Mouse (Mus musculus) liver, embryonic 12.5 days (tissue): ENCODE results near the gene Gphn. TPM values are rescaled to one million over a fixed set of nuclear protein-coding genes. Genes with fewer than 3 reads are reported as not detected.
A peak's percentile ranks its signal among the peaks of the same experiment; 100 is the strongest.

Experiments
- ATAC-seq: fragments of 200-750 bp; cut with Nextera tagmentation; 2 replicates; pipeline ENCODE4 v1.8.0; 2017; ENCODE audit warnings: moderate number of reproducible peaks, mild to moderate bottlenecking, moderate library complexity
- H3K27ac ChIP-seq: fragments of 300-500 bp; sonication (generic); 2 replicates; pipeline ENCODE4 v1.5.1; 2016; ENCODE audit warnings: mild to moderate bottlenecking
- H3K27me3 ChIP-seq: fragments of 300-500 bp; sonication (generic); replicated peaks from 2 replicates; pipeline ENCODE4 v1.6.1; 2016; ENCODE audit warnings: mild to moderate bottlenecking, moderate library complexity
- H3K36me3 ChIP-seq: fragments of 300-500 bp; sonication (generic); 2 replicates; pipeline ENCODE4 v1.6.1; 2016; ENCODE audit warnings: mild to moderate bottlenecking, moderate library complexity
- H3K4me1 ChIP-seq: fragments of 300-500 bp; sonication (generic); 2 replicates; pipeline ENCODE4 v1.6.1; 2016
- H3K4me2 ChIP-seq: fragments of 300-500 bp; sonication (generic); 2 replicates; pipeline ENCODE4 v1.6.1; 2016; ENCODE audit warnings: mild to moderate bottlenecking, moderate library complexity
- H3K4me3 ChIP-seq: fragments of 300-500 bp; sonication (generic); 2 replicates; pipeline ENCODE4 v1.5.1; 2016; ENCODE audit warnings: mild to moderate bottlenecking, moderate library complexity
- H3K9ac ChIP-seq: fragments of 300-500 bp; sonication (generic); 2 replicates; pipeline ENCODE4 v1.6.1; 2016; ENCODE audit warnings: mild to moderate bottlenecking, moderate library complexity
- H3K9me3 ChIP-seq: fragments of 300-500 bp; sonication (generic); replicated peaks from 2 replicates; pipeline ENCODE4 v1.6.1; 2016; ENCODE audit warnings: mild to moderate bottlenecking, moderate library complexity
- WGBS: fragments of 180-500 bp; shearing (Covaris S2); methylation state at CpG from one replicate; pipeline ENCODE4 v1.1.7; 2016; ENCODE audit not compliant: insufficient replicate concordance; 5-methylcytosine and 5-hydroxymethylcytosine counted together
- polyA plus RNA-seq: library from polyadenylated mRNA; unstranded; fragments of >200 nt; fragmentation: Nextera tagmentation; extraction: Ambion mirVana; gene quantifications from 2 replicates; pipeline ENCODE4 v1.2.1, GENCODE M21; 2016

The Gphn gene
- polyA plus RNA-seq = 7.0 and 7.2 TPM in 2 replicates

DNA sequence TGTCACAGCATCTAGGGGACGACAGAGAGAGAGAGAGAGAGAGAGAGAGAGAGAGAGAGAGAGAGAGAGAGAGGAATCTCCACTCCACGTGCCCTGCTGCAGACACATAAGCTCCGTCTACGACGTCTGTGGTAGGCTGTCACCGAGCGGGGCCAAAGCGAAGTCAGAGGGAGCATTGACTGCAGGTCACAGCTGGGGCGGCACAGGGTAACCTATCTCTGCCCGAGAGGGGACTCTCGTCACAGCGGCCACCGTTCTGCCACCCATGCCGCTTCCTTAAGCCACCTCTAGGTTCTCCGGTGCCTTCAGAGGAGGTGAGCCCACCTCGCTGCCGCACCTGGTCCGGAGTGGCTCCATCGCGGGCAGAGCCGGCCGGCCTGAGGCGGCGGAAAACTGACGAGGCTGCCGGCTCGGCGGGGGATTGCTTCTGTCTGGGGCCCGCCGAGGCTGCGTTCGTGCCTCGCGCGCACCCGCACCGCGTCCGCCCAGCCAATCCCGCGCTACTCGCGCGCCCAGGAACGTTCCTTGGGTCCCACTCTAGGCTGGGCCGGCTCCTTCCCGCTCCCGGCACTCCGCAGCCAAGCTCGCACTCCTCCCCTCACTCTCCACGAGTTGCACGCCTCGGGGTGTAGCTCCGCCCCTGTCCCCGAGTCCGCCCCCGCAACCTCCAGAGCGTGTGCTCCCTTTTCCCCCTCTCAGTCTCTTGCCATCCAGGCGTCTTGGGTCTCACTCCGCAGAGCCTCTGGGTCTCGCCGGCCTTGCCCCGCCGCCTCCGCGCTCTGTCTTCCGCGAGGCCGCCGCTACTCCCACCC, at the start of gene Gphn:
Gene Gphn, plus strand, starts transcription at position 673 of the 812 bp plus-strand sequence.
- Histone ChIP-seq H3K4me3 (peak within 1 kb of the TSS; percentile 87), H3K36me3 (no peaks in the 10 kb centered on the region), H3K4me2 (peak within 1 kb of the TSS; percentile 95), H3K9ac (peak within 1 kb of the TSS; percentile 89), H3K27me3 (no peaks in the 10 kb centered on the region), H3K27ac (peak within 1 kb of the TSS; percentile 92), H3K4me1 (peaks cover 14% of the 10 kb centered on the region), H3K9me3 (no peaks in the 10 kb centered on the region)
- peak; percentile 94 for ATAC-seq
- under 1% methylated on average over 70 of the region's 70 CpGs for WGBS

DNA sequence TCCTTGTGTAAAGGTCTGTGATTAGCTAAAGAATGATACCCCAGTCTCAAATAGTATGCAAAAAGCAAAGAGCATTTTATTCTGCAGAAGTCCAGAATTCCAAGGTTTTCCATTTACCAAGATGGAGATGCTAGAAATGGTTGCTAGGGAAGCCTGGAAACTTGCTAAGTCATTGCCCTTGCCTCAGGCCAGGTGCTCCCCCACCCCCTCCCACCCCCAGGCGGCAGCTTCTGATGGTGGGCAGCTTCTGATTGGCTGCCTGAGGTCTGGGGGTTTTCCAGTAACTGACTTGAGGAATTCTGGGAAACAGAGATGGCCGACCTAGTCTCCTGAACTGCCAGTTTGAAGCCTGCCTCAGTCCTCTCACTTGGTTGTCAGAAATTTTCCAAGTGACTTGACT, 44.7 kb upstream of the Gphn start:
- H3K9ac ChIP-seq = no peak overlapping the region
- 54% methylated on average over 2 of the region's 2 CpGs for WGBS
- no peak overlapping the region for H3K27ac ChIP-seq
- no peak overlapping the region for H3K4me2 ChIP-seq
- no peak overlapping the region for H3K4me3 ChIP-seq
- H3K36me3 ChIP-seq = no peaks in the 10 kb centered on the region
- ATAC-seq = no peak
- no peaks in the 10 kb centered on the region for H3K4me1 ChIP-seq
- H3K9me3 ChIP-seq = no peaks in the 10 kb centered on the region
- H3K27me3 ChIP-seq = no peaks in the 10 kb centered on the region

DNA sequence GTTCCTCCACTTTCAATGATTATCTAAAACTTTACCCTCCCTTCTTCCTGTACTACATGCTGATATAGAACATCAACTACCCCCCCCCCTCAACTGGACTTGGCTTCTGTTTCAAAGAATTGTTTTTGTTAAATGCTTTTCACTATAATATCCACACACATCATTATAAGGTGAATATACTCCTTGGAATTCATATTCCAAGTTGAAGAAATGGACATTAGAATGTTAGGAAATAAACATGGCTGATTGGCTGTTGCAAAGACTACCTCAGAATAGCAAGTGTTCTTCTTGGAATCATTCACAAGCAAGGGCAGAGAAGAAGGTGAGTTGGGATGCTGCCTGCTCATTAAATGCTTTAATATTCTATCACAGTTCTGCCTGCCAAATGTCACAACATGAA, 32.2 kb upstream of the Gphn start, which contains the start of gene Gm6657:
Gene Gm6657, plus strand, starts transcription at position 301 of the 400 bp plus-strand sequence.
- Histone ChIP-seq H3K4me2 (no peak within 1 kb of the TSS), H3K27ac (no peak within 1 kb of the TSS), H3K9ac (no peak within 1 kb of the TSS), H3K4me3 (no peak within 1 kb of the TSS), H3K36me3 (no peaks in the 10 kb centered on the region), H3K27me3 (no peaks in the 10 kb centered on the region), H3K9me3 (no peaks in the 10 kb centered on the region), H3K4me1 (peaks cover 13% of the 10 kb centered on the region)
- ATAC-seq = no peak

DNA sequence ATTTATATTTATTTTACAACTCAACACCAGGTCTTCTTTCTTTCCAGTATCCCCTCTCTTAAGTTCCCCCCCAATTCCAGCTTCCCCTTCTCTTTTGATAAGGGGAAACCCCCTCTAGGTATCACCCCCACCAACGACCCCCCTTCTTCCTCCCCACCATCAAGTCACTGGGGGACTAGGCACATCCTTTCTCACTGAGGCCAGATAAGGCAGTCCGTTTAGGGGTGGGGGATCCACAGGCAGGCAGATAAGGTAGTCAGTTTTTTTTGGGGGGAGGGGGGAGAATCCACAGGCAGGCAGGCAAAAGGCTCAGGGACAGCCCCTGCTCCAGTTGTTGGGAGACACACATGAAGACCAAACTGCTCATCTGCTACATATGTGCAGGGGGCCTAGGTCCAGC, 30.8 kb upstream of the Gphn start:
- Histone ChIP-seq H3K4me1 (peaks cover 13% of the 10 kb centered on the region), H3K4me3 (no peak overlapping the region), H3K9me3 (no peaks in the 10 kb centered on the region), H3K27ac (no peak overlapping the region), H3K4me2 (no peak overlapping the region), H3K36me3 (no peaks in the 10 kb centered on the region), H3K9ac (no peak overlapping the region), H3K27me3 (no peaks in the 10 kb centered on the region)
- 15% methylated on average over 2 of the region's 2 CpGs for WGBS
- ATAC-seq = no peak

DNA sequence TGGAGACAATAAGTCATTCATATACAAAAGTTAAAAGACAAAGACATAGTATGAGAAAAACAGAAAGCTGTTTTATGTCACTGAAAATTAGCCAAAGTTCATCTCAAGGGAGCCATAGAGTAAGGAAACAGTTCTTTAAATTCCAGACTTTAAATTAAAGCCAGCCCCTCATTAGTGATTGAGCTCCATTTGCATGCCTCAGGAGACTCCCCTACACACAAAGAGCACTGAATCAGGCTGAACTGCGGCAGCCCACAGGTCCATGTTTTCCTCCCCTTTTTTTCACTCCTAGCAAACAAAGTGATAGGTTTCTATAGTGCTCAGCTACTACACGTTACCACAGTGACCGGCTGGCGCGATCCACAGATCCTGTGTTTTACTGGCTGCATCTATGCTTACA, 22.5 kb upstream of the Gphn start:
- no peak for ATAC-seq
- no peak overlapping the region for H3K9ac ChIP-seq
- 69% methylated on average over 5 of the region's 5 CpGs for WGBS
- H3K4me1 ChIP-seq = no peaks in the 10 kb centered on the region
- no peaks in the 10 kb centered on the region for H3K27me3 ChIP-seq
- H3K27ac ChIP-seq = no peak overlapping the region
- no peak overlapping the region for H3K4me3 ChIP-seq
- no peaks in the 10 kb centered on the region for H3K9me3 ChIP-seq
- no peak overlapping the region for H3K4me2 ChIP-seq
- H3K36me3 ChIP-seq = no peaks in the 10 kb centered on the region

DNA sequence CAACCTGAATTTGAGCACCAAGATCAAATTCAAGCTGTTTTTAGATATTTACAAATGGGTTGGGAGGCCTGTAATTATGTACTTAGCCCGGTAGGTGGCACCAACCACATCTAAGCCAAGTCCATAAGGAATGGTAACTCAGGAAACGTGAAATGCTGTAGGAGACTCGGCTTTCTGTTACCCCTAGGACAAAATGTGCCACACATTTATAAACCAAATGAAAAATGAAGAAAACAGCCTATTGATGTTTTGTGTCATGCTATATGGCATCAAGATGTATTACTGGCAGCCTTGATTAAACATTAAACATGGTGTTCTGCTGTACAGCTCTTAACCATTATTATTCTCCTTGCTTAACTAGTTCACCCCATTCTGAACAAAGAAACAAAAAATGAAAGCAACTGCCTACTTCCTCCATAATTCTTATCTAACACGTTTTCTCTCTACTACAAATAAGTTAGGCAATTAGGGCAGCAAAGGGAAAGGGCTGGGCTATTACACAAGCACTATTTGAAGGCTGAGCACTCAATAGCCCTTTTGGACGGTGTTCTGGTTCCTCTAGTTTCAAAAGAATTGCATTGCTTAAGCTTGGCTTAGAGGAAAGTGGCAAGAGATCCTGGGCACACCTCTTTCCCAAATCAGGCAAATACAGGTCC, 20.1 kb upstream of the Gphn start:
- 8% methylated on average over 5 of the region's 5 CpGs for WGBS

DNA sequence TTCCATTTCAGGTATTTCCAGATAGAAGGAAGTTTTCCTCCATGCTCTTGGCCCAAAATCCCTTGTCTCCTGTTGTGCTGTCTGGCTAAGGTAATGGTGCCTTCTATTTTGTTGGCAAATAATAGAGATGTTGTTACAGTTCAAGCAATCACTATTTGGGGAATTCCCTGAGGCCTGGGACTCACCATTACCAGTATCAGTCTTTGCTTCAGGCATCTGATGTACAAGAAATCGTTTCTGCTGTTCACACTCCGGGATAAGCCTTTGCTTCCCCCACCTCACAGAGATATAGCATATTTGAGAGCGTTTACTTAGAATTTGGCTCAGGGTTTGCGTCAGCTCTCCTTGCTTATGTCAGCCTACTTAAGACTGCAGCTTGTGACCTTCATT, 19.6 kb upstream of the Gphn start:
- no peak for ATAC-seq
- WGBS = 68% methylated on average over 4 of the region's 4 CpGs
- no peaks in the 10 kb centered on the region for H3K4me1 ChIP-seq
- no peak overlapping the region for H3K9ac ChIP-seq
- H3K27me3 ChIP-seq = no peaks in the 10 kb centered on the region
- no peak overlapping the region for H3K4me2 ChIP-seq
- no peak overlapping the region for H3K27ac ChIP-seq
- no peaks in the 10 kb centered on the region for H3K36me3 ChIP-seq
- no peak overlapping the region for H3K4me3 ChIP-seq
- H3K9me3 ChIP-seq = no peaks in the 10 kb centered on the region

More for the DNA sequence above, 20.1 kb upstream of the Gphn start:
- no peaks in the 10 kb centered on the region for H3K36me3 ChIP-seq
- no peak overlapping the region for H3K9ac ChIP-seq
- no peak overlapping the region for H3K4me3 ChIP-seq
- no peaks in the 10 kb centered on the region for H3K4me1 ChIP-seq
- peak overlapping the region; percentile 40 for H3K4me2 ChIP-seq
- H3K9me3 ChIP-seq = no peaks in the 10 kb centered on the region
- no peaks in the 10 kb centered on the region for H3K27me3 ChIP-seq
- no peak for ATAC-seq
- no peak overlapping the region for H3K27ac ChIP-seq

DNA sequence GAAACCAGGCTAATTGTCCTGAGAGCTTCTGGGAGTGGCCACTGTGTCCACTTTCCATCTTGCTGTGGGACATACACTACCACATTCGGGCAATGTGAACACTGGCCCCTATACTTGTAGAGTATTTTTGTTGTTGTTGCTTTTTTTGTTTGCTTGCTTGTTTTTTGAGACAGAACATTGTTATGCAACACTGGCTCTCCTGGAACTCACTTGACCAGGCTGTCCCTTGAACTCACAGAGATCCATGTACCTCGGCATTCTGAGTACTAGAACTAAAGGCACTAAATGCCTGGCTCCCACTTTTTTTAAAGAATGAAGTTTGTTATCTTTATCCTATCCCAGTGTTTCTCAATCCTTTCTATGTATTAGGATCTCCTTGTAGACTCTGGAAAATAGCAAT, 16.3 kb upstream of the Gphn start:
- 78% methylated on average over 2 of the region's 2 CpGs for WGBS
- H3K9ac ChIP-seq = no peak overlapping the region

DNA sequence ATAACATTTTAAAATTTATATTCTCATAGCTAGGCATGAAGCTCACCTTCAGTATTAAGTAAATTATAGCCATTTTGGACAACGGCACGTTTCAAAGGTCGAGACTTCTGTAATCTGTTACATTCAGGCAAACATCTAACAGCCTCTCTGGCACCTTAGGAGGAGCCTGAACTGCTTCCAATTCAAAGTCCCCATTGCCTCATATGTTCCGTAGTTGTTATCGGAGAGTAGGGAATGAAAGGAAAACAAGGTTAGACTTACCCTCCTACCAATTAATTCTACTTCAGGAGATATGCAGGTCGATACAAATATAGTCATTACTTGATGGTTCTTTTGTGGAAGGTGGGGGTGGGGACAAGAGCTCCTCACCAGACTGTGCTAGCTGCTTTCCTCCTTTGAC, 10.7 kb upstream of the Gphn start:
- Histone ChIP-seq H3K36me3 (no peaks in the 10 kb centered on the region), H3K4me2 (no peak overlapping the region), H3K27ac (no peak overlapping the region), H3K9ac (no peak overlapping the region), H3K9me3 (no peaks in the 10 kb centered on the region), H3K4me1 (no peaks in the 10 kb centered on the region), H3K27me3 (no peaks in the 10 kb centered on the region), H3K4me3 (no peak overlapping the region)
- ATAC-seq = no peak
- WGBS = 76% methylated on average over 6 of the region's 6 CpGs

More for the DNA sequence above, 16.3 kb upstream of the Gphn start:
- Histone ChIP-seq H3K4me1 (no peaks in the 10 kb centered on the region), H3K4me3 (no peak overlapping the region), H3K9me3 (no peaks in the 10 kb centered on the region), H3K36me3 (no peaks in the 10 kb centered on the region), H3K27me3 (no peaks in the 10 kb centered on the region), H3K27ac (no peak overlapping the region), H3K4me2 (no peak overlapping the region)
- ATAC-seq = no peak

DNA sequence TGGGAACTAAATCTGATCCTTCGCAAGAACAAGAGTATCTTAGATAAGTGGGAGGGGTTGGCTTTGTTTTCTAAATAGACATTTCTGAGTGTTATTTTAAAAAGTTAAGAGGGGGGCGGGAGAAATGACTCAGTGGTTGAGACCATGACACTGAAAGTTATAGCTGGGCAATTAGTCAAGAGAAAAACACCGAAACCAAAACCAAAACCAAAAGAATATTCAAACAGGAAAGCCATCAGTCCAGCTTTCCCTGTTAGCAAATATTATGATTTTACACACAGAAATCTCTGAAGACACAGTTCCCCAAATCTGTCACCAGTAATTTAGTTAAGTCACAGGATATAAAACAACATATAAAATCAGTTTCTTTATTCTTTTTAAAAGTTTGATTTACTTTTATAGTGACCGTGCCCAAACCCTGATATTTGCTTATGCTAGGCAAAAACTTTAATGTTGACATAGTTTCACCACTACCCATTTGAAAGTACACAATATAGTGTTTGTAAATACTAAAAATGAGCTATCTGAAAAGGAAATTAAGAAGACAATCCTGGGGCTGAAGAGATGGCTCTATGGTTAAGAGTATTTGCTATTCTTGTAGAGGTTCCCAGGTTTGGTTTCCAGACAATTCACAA, 6.9 kb upstream of the Gphn start:
- no peak overlapping the region for H3K4me2 ChIP-seq
- H3K27me3 ChIP-seq = no peaks in the 10 kb centered on the region
- H3K27ac ChIP-seq = no peak overlapping the region
- no peak overlapping the region for H3K9ac ChIP-seq
- 71% methylated on average over 4 of the region's 4 CpGs for WGBS
- H3K4me3 ChIP-seq = no peak overlapping the region
- no peaks in the 10 kb centered on the region for H3K9me3 ChIP-seq
- ATAC-seq = no peak
- no peaks in the 10 kb centered on the region for H3K36me3 ChIP-seq
- 0 out of 2 replicates have a peak, but pooled peaks cover 3% of the 10 kb centered on the region for H3K4me1 ChIP-seq

DNA sequence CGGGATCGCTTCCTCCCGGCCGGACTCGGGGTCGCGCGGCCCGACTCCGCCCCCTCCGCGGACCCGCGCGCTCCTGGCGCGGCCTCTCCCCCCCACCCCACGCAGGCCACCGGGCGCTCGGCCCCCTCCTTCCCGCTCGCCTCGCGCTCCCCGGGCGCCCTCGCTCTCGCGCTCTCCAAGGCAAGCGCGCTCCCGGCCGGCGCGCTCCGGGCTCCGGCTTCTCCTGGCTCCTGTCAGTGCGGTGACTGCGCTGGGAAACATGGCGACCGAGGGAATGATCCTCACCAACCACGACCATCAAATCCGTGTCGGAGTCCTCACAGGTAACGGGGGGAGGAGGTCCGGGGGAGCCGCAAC, 318 bp downstream of the Gphn start:
- Histone ChIP-seq H3K36me3 (no peaks in the 10 kb centered on the region), H3K4me1 (peaks cover 14% of the 10 kb centered on the region), H3K27ac (peak overlapping the region; percentile 92), H3K4me2 (peak overlapping the region; percentile 95), H3K4me3 (peak overlapping the region; percentile 87), H3K9me3 (no peaks in the 10 kb centered on the region), H3K9ac (peak overlapping the region; percentile 89), H3K27me3 (no peaks in the 10 kb centered on the region)
- ATAC-seq = peak; percentile 76
- 1% methylated on average over 45 of the region's 48 CpGs for whole genome bisulfite sequencing
